Mouse (Mus musculus): ENCODE measurements around the gene Mrps15. TPM values are rescaled to one million over a fixed set of nuclear protein-coding genes. Genes with fewer than 3 reads are reported as not detected.
A peak's percentile ranks its signal among the peaks of the same experiment; 100 is the strongest.

The Mrps15 gene
- total and polyA plus RNA-seq, 3 experiments, result 91.5 to 157 TPM; not detected in 1

DNA sequence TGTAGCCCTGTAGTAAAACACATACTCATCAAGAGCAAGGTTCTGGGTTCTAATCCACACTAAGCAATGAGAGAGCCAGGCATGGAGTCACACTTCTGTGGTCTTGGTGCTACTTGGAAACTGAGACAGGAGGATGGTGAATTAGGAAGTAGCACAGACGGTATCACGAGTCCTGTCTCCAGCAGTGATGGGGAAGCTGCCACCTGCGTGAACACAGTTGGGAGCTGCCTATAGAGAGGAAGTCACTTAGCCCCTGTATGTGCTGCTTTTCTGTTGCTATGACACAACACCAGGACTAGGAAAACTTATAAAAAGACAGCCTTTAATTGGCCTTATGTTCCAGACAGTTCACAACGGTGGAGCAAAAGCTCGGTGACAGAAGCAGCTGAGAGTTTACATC is 16.0 kb upstream of the Mrps15 start (continued):
- TF ChIP-seq POLR2AphosphoS2 (IDR thresholded peaks at IDR 0.05; ENCODE audit: low read length), result no peak
- TF ChIP-seq RCOR1 (IDR thresholded peaks at IDR 0.05; ENCODE audit: low read depth, low read length), result no peak
- no peak for TF ChIP-seq MYC (IDR thresholded peaks at IDR 0.05; ENCODE audit: low read depth, low read length)

DNA sequence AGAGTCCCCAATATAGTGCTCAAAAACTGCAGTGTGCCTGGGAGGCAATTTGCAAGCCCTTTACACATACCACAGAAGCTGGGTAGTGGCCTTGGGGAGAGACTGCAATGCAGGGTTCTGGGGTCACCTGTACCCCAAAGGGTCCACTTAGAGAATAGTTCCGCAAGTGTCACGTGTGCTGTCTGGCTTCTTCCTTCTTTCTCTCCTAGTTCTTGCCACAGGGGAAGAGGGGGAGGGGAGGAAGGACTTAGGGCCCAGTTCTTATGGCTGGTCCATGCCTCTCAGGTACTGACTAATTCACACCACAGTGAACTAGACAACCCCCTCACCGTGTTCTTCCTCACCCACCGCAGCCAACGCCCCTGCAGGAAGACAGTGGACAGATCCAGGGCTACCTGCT is 11.3 kb upstream of the Mrps15 start:
- no peak overlapping the region for H3K9ac ChIP-seq (ENCODE audit: control insufficient read depth, low read depth, low read length, poor library complexity, severe bottlenecking)
- H3K27me3 ChIP-seq (ENCODE audit: control insufficient read depth in 1 of 2, insufficient read depth in 2 of 2, low read length in 2 of 2), result peaks cover 0 to 2% of the 10 kb centered on the region in 2 experiments; a peak in 1 of 4 replicates
- DNase-seq (ENCODE audit: low read depth, low spot score), result no peak
- H3K36me3 ChIP-seq (ENCODE audit: control insufficient read depth in 1 of 2, insufficient read depth in 2 of 2, low read length in 2 of 2), result no peaks in the 10 kb centered on the region
- H3K9me3 ChIP-seq (replicated peaks; ENCODE audit: insufficient read depth, low read length), result no peaks in the 10 kb centered on the region
- H3K4me1 ChIP-seq (ENCODE audit: control insufficient read depth in 1 of 2, insufficient read depth in 2 of 2, low read length in 2 of 2), result 0 out of 4 replicates have a peak, but pooled peaks cover 0 to 2% of the 10 kb centered on the region in 2 experiments
- no peak overlapping the region for H3K4me3 ChIP-seq (ENCODE audit: control insufficient read depth in 1 of 2, insufficient read depth in 1 of 2, low read depth in 2 of 2, low read length in 2 of 2)
- H3K79me2 ChIP-seq (ENCODE audit: control insufficient read depth, insufficient read depth, low read length, poor library complexity), result no peaks in the 10 kb centered on the region
- TF ChIP-seq USF1 (IDR thresholded peaks at IDR 0.05; ENCODE audit: low read depth, low read length) (peak; percentile 60), EP300 (IDR thresholded peaks at IDR 0.05; ENCODE audit: low read depth in 1 of 2, low read length in 2 of 2) (no peak)
- H3K27ac ChIP-seq (ENCODE audit: control insufficient read depth, low read depth, low read length), result no peak overlapping the region

DNA sequence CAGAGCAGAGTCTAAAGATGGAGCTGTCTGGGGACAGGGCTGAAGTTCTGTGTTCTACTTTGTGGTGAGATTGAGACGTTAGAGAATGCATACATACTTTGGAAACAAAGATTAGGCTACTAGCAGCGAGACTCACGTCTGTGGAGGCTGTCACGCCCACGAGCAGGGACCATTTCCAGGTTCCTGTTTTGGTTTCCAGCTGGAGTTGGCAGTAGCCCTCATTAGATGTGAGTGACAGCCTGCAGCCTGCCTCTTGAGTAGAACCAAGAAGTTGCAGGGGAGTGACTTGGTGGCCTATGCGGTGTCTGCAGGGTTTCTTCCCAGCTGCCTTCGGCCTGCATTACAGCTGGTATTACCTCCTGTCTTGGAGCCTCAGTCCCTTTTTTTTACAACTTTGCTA is 4.9 kb downstream of the Mrps15 start:
- Histone ChIP-seq H3K79me2 (ENCODE audit: control insufficient read depth, insufficient read depth, low read length, poor library complexity) (peaks cover 10% of the 10 kb centered on the region), H3K9me3 (replicated peaks; ENCODE audit: insufficient read depth, low read length) (no peaks in the 10 kb centered on the region), H3K4me1 (ENCODE audit: control insufficient read depth in 1 of 2, insufficient read depth in 2 of 2, low read length in 2 of 2) (peaks cover 0 to 14% of the 10 kb centered on the region in 2 experiments; a peak in 3 of 4 replicates), H3K36me3 (ENCODE audit: control insufficient read depth in 1 of 2, insufficient read depth in 2 of 2, low read length in 2 of 2) (peaks cover 0 to 13% of the 10 kb centered on the region in 2 experiments; a peak in 3 of 4 replicates), H3K4me3 (ENCODE audit: control insufficient read depth in 1 of 2, insufficient read depth in 1 of 2, low read depth in 2 of 2, low read length in 2 of 2) (no peak overlapping the region), H3K9ac (ENCODE audit: control insufficient read depth, low read depth, low read length, poor library complexity, severe bottlenecking) (no peak overlapping the region), H3K27me3 (ENCODE audit: control insufficient read depth in 1 of 2, insufficient read depth in 2 of 2, low read length in 2 of 2) (no peaks in the 10 kb centered on the region), H3K27ac (ENCODE audit: control insufficient read depth, low read depth, low read length) (no peak overlapping the region)
- peak; percentile 79 for DNase-seq (ENCODE audit: low read depth, low spot score)
- TF ChIP-seq MAFK (IDR thresholded peaks at IDR 0.05; ENCODE audit: borderline replicate concordance, low read depth, low read length) (no peak), MXI1 (IDR thresholded peaks at IDR 0.05; ENCODE audit: low read depth, low read length) (peak; percentile 61; the same call in 1 of the 2 replicates), MAX (IDR thresholded peaks at IDR 0.05; ENCODE audit: low read length) (0 out of 2 replicates have a peak, but pooled peaks have one; percentile 25), USF1 (IDR thresholded peaks at IDR 0.05; ENCODE audit: low read depth, low read length) (no peak), EP300 (IDR thresholded peaks at IDR 0.05; ENCODE audit: low read depth in 1 of 2, low read length in 2 of 2) (0 out of 4 replicates have a peak, but pooled peaks have one; percentile 16 to 21), ETS1 (IDR thresholded peaks at IDR 0.05; ENCODE audit: low read depth, low read length) (peak; percentile 55; the same call in 1 of the 2 replicates), SIN3A (IDR thresholded peaks at IDR 0.05; ENCODE audit: low read length) (peak; percentile 66), SMC3 (IDR thresholded peaks at IDR 0.05; ENCODE audit: low read depth, low read length) (no peak)

Data from MEL (cell line).